Mouse (Mus musculus) hindbrain, embryonic 14.5 days (tissue): ENCODE measurements at regions not wholly inside any gene's neighbourhood (a gene's known extent, or its start where the extent isn't known, plus 50 kb on each side); places are given as distances from the start of the nearest gene placed in this dataset.

ENCODE experiments used
- ATAC-seq: fragments of 200-750 bp; cut with Nextera tagmentation; 2 replicates; pipeline ENCODE4 v1.8.0; 2017; ENCODE audit warnings: moderate number of reproducible peaks, mild to moderate bottlenecking, moderate TSS enrichment, moderate library complexity; ENCODE audit not compliant: low FRiP score
- DNase-seq: peaks from one replicate; pipeline ENCODE4 v3.0.0-alpha.2; 2015; ENCODE audit warnings: low spot score
- H3K27ac ChIP-seq: fragments of 300-500 bp; sonication (generic); 2 replicates; pipeline ENCODE4 v1.5.1; 2014; ENCODE audit warnings: mild to moderate bottlenecking, moderate library complexity
- H3K27me3 ChIP-seq: fragments of 300-500 bp; sonication (generic); 2 replicates; pipeline ENCODE4 v1.6.1; 2014; ENCODE audit warnings: mild to moderate bottlenecking, low read length, mixed read lengths; ENCODE audit not compliant: control insufficient read depth, insufficient read depth
- H3K36me3 ChIP-seq: fragments of 300-500 bp; sonication (generic); replicated peaks from 2 replicates; pipeline ENCODE4 v1.6.1; 2014; ENCODE audit not compliant: control insufficient read depth, insufficient read depth
- H3K4me1 ChIP-seq: fragments of 300-500 bp; sonication (generic); replicated peaks from 2 replicates; pipeline ENCODE4 v1.6.1; 2014; ENCODE audit warnings: antibody characterized with exemption, low read length, mixed read lengths; ENCODE audit not compliant: control insufficient read depth, insufficient read depth
- H3K4me2 ChIP-seq: fragments of 300-500 bp; sonication (generic); replicated peaks from 2 replicates; pipeline ENCODE4 v1.6.1; 2014; ENCODE audit warnings: mild to moderate bottlenecking, moderate library complexity
- H3K4me3 ChIP-seq: fragments of 300-500 bp; sonication (generic); replicated peaks from 2 replicates; pipeline ENCODE4 v1.5.1; 2014; ENCODE audit warnings: mild to moderate bottlenecking, low read length
- H3K9ac ChIP-seq: fragments of 300-500 bp; sonication (generic); 2 replicates; pipeline ENCODE4 v1.6.1; 2014
- H3K9me3 ChIP-seq: fragments of 300-500 bp; sonication (generic); 2 replicates; pipeline ENCODE4 v1.6.1; 2016; ENCODE audit warnings: low read length; ENCODE audit not compliant: control insufficient read depth
- WGBS: fragments of 180-500 bp; shearing (Covaris S2); extraction: QIAGEN DNeasy Blood & Tissue Kit; methylation state at CpG from one replicate; pipeline ENCODE4 v1.1.7; 2014; 5-methylcytosine and 5-hydroxymethylcytosine counted together

- DNase-seq (no peak), ATAC-seq (no peak)
- no peaks in the 10 kb centered on the region for H3K9me3 ChIP-seq
- WGBS: 89% methylated on average over 9 of the region's 9 CpGs
- H3K4me2 ChIP-seq: no peak overlapping the region
- no peaks in the 10 kb centered on the region for H3K36me3 ChIP-seq
- H3K9ac ChIP-seq: no peak overlapping the region
- H3K27ac ChIP-seq: no peak overlapping the region
- H3K4me3 ChIP-seq: no peak overlapping the region
- no peaks in the 10 kb centered on the region for H3K4me1 ChIP-seq
- no peaks in the 10 kb centered on the region for H3K27me3 ChIP-seq
Measured at GRCm38 (mm10) chr8:36394487-36394886, 598.9 kb upstream of the AI429214 start.

- DNase-seq: no peak
- no peak for ATAC-seq
- no peaks in the 10 kb centered on the region for H3K9me3 ChIP-seq
- no peak overlapping the region for H3K9ac ChIP-seq
- H3K27me3 ChIP-seq: no peaks in the 10 kb centered on the region
- H3K4me2 ChIP-seq: no peak overlapping the region
- no peaks in the 10 kb centered on the region for H3K36me3 ChIP-seq
- H3K27ac ChIP-seq: no peak overlapping the region
- 61% methylated on average over 1 of the region's 1 CpGs for WGBS
- H3K4me3 ChIP-seq: no peak overlapping the region
- H3K4me1 ChIP-seq: no peaks in the 10 kb centered on the region
Measured at GRCm38 (mm10) chr8:36396493-36396892, 596.9 kb upstream of the AI429214 start.

GRCm38 (mm10) chr8:36406706-36407105, 586.7 kb upstream of the AI429214 start:
- Histone ChIP-seq H3K27me3 (no peaks in the 10 kb centered on the region), H3K4me3 (no peak overlapping the region), H3K4me1 (no peaks in the 10 kb centered on the region), H3K27ac (no peak overlapping the region), H3K36me3 (no peaks in the 10 kb centered on the region), H3K9ac (no peak overlapping the region), H3K9me3 (0 out of 2 replicates have a peak, but pooled peaks cover 3% of the 10 kb centered on the region), H3K4me2 (no peak overlapping the region)
- ATAC-seq (no peak), DNase-seq (no peak)
- 84% methylated on average over 2 of the region's 2 CpGs for WGBS
